Comparison of ENCODE assay signal across 29 mouse cellular contexts in the genomic region with DNA sequence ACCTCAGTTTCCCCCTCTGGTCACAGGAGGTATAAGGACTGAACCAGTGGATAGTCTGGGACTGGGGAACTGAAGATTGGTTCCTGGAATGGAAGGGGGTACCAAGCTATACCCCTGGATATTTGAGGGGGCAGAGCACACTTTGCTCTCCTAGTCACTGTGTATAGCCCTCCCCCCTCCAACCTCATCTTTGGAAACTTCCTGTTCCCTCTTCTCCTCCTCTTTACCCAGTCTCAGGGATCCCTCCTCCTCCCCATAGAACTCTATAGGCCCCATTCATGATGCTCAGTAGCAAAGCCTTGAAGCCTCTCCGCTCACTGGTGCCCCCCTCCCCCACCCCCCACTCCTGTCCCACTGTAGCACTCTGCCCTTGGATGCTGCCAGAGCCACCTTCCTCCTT. TPM values are rescaled to one million over a fixed set of nuclear protein-coding genes. Genes with fewer than 3 reads are reported as not detected.
A peak's percentile ranks its signal among the peaks of the same experiment; 100 is the strongest.
DNase-seq lines count a peak whose midpoint lies in the region; ATAC-seq and TF ChIP-seq lines count a peak whose summit lies in the region.
"Had no signal": no experiment of that assay in that cellular context is flagged by ENCODE, and none has a peak within 500 bp of the region (broad histone marks: within the 10 kb centered on the region; RNA-seq: fewer than 3 reads in every experiment).

No protein-coding gene starts in this region.

- H3K9ac ChIP-seq in hindbrain, embryonic 15.5 days, result no peak overlapping the region
- H3K9ac ChIP-seq in hindbrain, embryonic 13.5 days, result no peak overlapping the region
- no peak overlapping the region for H3K9ac ChIP-seq in stomach, embryonic 16.5 days (ENCODE audit: low read length)
- H3K9ac ChIP-seq in stomach, postnatal 0 days (ENCODE audit: low read length), result no peak overlapping the region
- H3K9ac ChIP-seq: embryonic facial prominence, embryonic 13.5 days; embryonic facial prominence, embryonic 15.5 days; forebrain, embryonic 12.5 days had no signal

- 25% methylated on average over 1 of the region's 1 CpGs for WGBS in hindbrain, embryonic 15.5 days
- 25% methylated on average over 1 of the region's 1 CpGs for WGBS in hindbrain, embryonic 13.5 days
- 30% methylated on average over 1 of the region's 1 CpGs for WGBS in stomach, embryonic 16.5 days
- 33% methylated on average over 1 of the region's 1 CpGs for WGBS in stomach, postnatal 0 days

- H3K36me3 ChIP-seq in hindbrain, embryonic 15.5 days, result no peaks in the 10 kb centered on the region
- H3K36me3 ChIP-seq in hindbrain, embryonic 13.5 days, result no peaks in the 10 kb centered on the region
- H3K36me3 ChIP-seq in stomach, embryonic 16.5 days (ENCODE audit: control insufficient read depth, insufficient read depth, low read length), result no peaks in the 10 kb centered on the region
- no peaks in the 10 kb centered on the region for H3K36me3 ChIP-seq in stomach, postnatal 0 days (ENCODE audit: control insufficient read depth, insufficient read depth, low read length)
- H3K36me3 ChIP-seq: embryonic facial prominence, embryonic 13.5 days; embryonic facial prominence, embryonic 15.5 days; forebrain, embryonic 10.5 days; forebrain, embryonic 12.5 days; G1E had no signal

- TF ChIP-seq EP300 in stomach, postnatal 0 days (optimal IDR thresholded peaks at IDR 0.05), result no peak

- no peaks in the 10 kb centered on the region for H3K4me1 ChIP-seq in hindbrain, embryonic 15.5 days (replicated peaks)
- no peaks in the 10 kb centered on the region for H3K4me1 ChIP-seq in hindbrain, embryonic 13.5 days (replicated peaks)
- H3K4me1 ChIP-seq in stomach, embryonic 16.5 days (ENCODE audit: control insufficient read depth, insufficient read depth, low read length), result no peaks in the 10 kb centered on the region
- no peaks in the 10 kb centered on the region for H3K4me1 ChIP-seq in stomach, postnatal 0 days (replicated peaks; ENCODE audit: control insufficient read depth, insufficient read depth)
- H3K4me1 ChIP-seq: embryonic facial prominence, embryonic 13.5 days; embryonic facial prominence, embryonic 15.5 days; forebrain, embryonic 12.5 days had no signal

- H3K27ac ChIP-seq in hindbrain, embryonic 15.5 days (replicated peaks), result no peak overlapping the region
- H3K27ac ChIP-seq in hindbrain, embryonic 13.5 days, result no peak overlapping the region
- H3K27ac ChIP-seq in stomach, embryonic 16.5 days (ENCODE audit: low read length), result no peak overlapping the region
- H3K27ac ChIP-seq in stomach, postnatal 0 days (replicated peaks), result no peak overlapping the region
- H3K27ac ChIP-seq: embryonic facial prominence, embryonic 13.5 days; embryonic facial prominence, embryonic 15.5 days; forebrain, embryonic 10.5 days; forebrain, embryonic 12.5 days had no signal

- H3K9me3 ChIP-seq in hindbrain, embryonic 15.5 days, result no peaks in the 10 kb centered on the region
- no peaks in the 10 kb centered on the region for H3K9me3 ChIP-seq in hindbrain, embryonic 13.5 days
- no peaks in the 10 kb centered on the region for H3K9me3 ChIP-seq in stomach, embryonic 16.5 days (replicated peaks; ENCODE audit: control insufficient read depth, low read length)
- H3K9me3 ChIP-seq in stomach, postnatal 0 days (ENCODE audit: control insufficient read depth, low read length), result no peaks in the 10 kb centered on the region
- H3K9me3 ChIP-seq: embryonic facial prominence, embryonic 13.5 days; embryonic facial prominence, embryonic 15.5 days; forebrain, embryonic 10.5 days; forebrain, embryonic 12.5 days; G1E had no signal

- ATAC-seq in hindbrain, embryonic 15.5 days (ENCODE audit: low FRiP score, low read depth), result 0 out of 2 replicates have a peak, but pooled peaks have one; percentile 5
- ATAC-seq in hindbrain, embryonic 13.5 days (ENCODE audit: low FRiP score), result no peak
- peak; percentile 5; the same call in 1 of the 2 replicates for ATAC-seq in stomach, embryonic 16.5 days (ENCODE audit: insufficient read depth, low FRiP score)
- ATAC-seq in stomach, postnatal 0 days (ENCODE audit: low FRiP score, low TSS enrichment), result no peak
- peak; percentile 52; the same call in 1 of the 2 replicates for ATAC-seq in megakaryocyte progenitor cell, adult 5-6 weeks (replicated peaks; ENCODE audit: poor library complexity)
- ATAC-seq: activated CD4-positive, CD25-positive, alpha-beta regulatory T cell, adult 4 months; CD4-positive, CD25-positive, alpha-beta regulatory T cell, adult 4 months; forebrain, embryonic 14.5 days; forebrain, embryonic 16.5 days; Patski had no signal

- no peak for DNase-seq in stomach, postnatal 0 days (ENCODE audit: low spot score)
- DNase-seq in frontal cortex, postnatal 36 days (ENCODE audit: low spot score in 2 of 2), result no peak
- DNase-seq: adrenal gland, adult 8-10 months; adrenal gland, postnatal 14 days; adrenal gland, postnatal 36 days; B cell, adult 2 months; cerebellum, adult 11-12 months; cerebellum, adult 2 months; cerebellum, adult 9-10 months; cerebellum, postnatal 10 days; cerebellum, postnatal 25 days; embryo, embryonic 11 days had no signal

- TF ChIP-seq CTCF in stomach, postnatal 0 days (IDR thresholded peaks at IDR 0.05; ENCODE audit: low read depth), result no peak

- H3K4me3 ChIP-seq in hindbrain, embryonic 15.5 days, result no peak overlapping the region
- no peak overlapping the region for H3K4me3 ChIP-seq in hindbrain, embryonic 13.5 days
- H3K4me3 ChIP-seq in stomach, embryonic 16.5 days (replicated peaks; ENCODE audit: low read length), result no peak overlapping the region
- H3K4me3 ChIP-seq in stomach, postnatal 0 days (ENCODE audit: low read depth, low read length), result no peak overlapping the region
- H3K4me3 ChIP-seq: embryonic facial prominence, embryonic 13.5 days; embryonic facial prominence, embryonic 15.5 days; erythroblast, embryonic 14.5 days; forebrain, embryonic 10.5 days; forebrain, embryonic 12.5 days had no signal

- H3K4me2 ChIP-seq in hindbrain, embryonic 15.5 days, result no peak overlapping the region
- H3K4me2 ChIP-seq in hindbrain, embryonic 13.5 days, result no peak overlapping the region
- no peak overlapping the region for H3K4me2 ChIP-seq in stomach, embryonic 16.5 days (ENCODE audit: low read depth, low read length)
- H3K4me2 ChIP-seq in stomach, postnatal 0 days (replicated peaks; ENCODE audit: low read depth), result no peak overlapping the region
- H3K4me2 ChIP-seq: embryonic facial prominence, embryonic 13.5 days; embryonic facial prominence, embryonic 15.5 days; forebrain, embryonic 12.5 days had no signal

- H3K27me3 ChIP-seq in hindbrain, embryonic 15.5 days, result no peaks in the 10 kb centered on the region
- H3K27me3 ChIP-seq in hindbrain, embryonic 13.5 days, result 0 out of 2 replicates have a peak, but pooled peaks cover 9% of the 10 kb centered on the region
- H3K27me3 ChIP-seq in stomach, embryonic 16.5 days (ENCODE audit: control insufficient read depth, insufficient read depth, low read length), result no peaks in the 10 kb centered on the region
- no peaks in the 10 kb centered on the region for H3K27me3 ChIP-seq in stomach, postnatal 0 days (ENCODE audit: control insufficient read depth, insufficient read depth, low read length)
- H3K27me3 ChIP-seq: embryonic facial prominence, embryonic 15.5 days had no signal

RNA-seq across cellular contexts. Expression of gene 1520401A03Rik, which starts 3.1 kb away (rescaled TPM):
- polyA plus RNA-seq in hindbrain, embryonic 15.5 days (2015; fragmentation: Nextera tagmentation; extraction: Ambion mirVana), result 0.13 and 0.41 TPM in 2 replicates
- 0.06 and 0.27 TPM in 2 replicates for polyA plus RNA-seq in hindbrain, embryonic 13.5 days (2015; fragmentation: Nextera tagmentation; extraction: Ambion mirVana)
- polyA plus RNA-seq in stomach, embryonic 16.5 days (2015; fragmentation: Nextera tagmentation; extraction: Ambion mirVana), result 0.23 TPM in 1 of 2 replicates, not detected in the other
- polyA plus RNA-seq in stomach, postnatal 0 days (2015; fragmentation: Nextera tagmentation; extraction: Ambion mirVana), result 0.04 and 0.16 TPM in 2 replicates
- total RNA-seq in megakaryocyte progenitor cell, adult 5-6 weeks (2015), result not detected in 2 replicates
- total RNA-seq in megakaryocyte progenitor cell, adult 5-6 weeks (2017), result not detected in 2 replicates
- polyA plus RNA-seq: activated CD4-positive, CD25-positive, alpha-beta regulatory T cell, adult 4 months; forebrain, embryonic 12.5 days; forebrain, embryonic 14.5 days; forebrain, embryonic 16.5 days; Patski had no signal

RNA-seq across cellular contexts. Expression of gene Pkmyt1, which starts 6.7 kb away (rescaled TPM):
- polyA plus RNA-seq in hindbrain, embryonic 15.5 days (2015; fragmentation: Nextera tagmentation; extraction: Ambion mirVana), result 19.8 and 21.8 TPM in 2 replicates
- polyA plus RNA-seq in hindbrain, embryonic 13.5 days (2015; fragmentation: Nextera tagmentation; extraction: Ambion mirVana), result 18.0 and 18.8 TPM in 2 replicates
- polyA plus RNA-seq in stomach, embryonic 16.5 days (2015; fragmentation: Nextera tagmentation; extraction: Ambion mirVana), result 40.9 and 43.3 TPM in 2 replicates
- 17.1 and 17.6 TPM in 2 replicates for polyA plus RNA-seq in stomach, postnatal 0 days (2015; fragmentation: Nextera tagmentation; extraction: Ambion mirVana)
- total RNA-seq in megakaryocyte progenitor cell, adult 5-6 weeks (2015), result 34.5 and 36.9 TPM in 2 replicates
- total RNA-seq in megakaryocyte progenitor cell, adult 5-6 weeks (2017), result 17.3 and 20.5 TPM in 2 replicates

RNA-seq across cellular contexts. Expression of gene Paqr4, which starts 21.2 kb away (rescaled TPM):
- polyA plus RNA-seq in hindbrain, embryonic 15.5 days (2015; fragmentation: Nextera tagmentation; extraction: Ambion mirVana), result 67.0 and 75.2 TPM in 2 replicates
- 54.3 and 58.2 TPM in 2 replicates for polyA plus RNA-seq in hindbrain, embryonic 13.5 days (2015; fragmentation: Nextera tagmentation; extraction: Ambion mirVana)
- 25.4 and 28.4 TPM in 2 replicates for polyA plus RNA-seq in stomach, embryonic 16.5 days (2015; fragmentation: Nextera tagmentation; extraction: Ambion mirVana)
- 26.3 and 28.0 TPM in 2 replicates for polyA plus RNA-seq in stomach, postnatal 0 days (2015; fragmentation: Nextera tagmentation; extraction: Ambion mirVana)
- total RNA-seq in megakaryocyte progenitor cell, adult 5-6 weeks (2015), result 1.3 and 1.6 TPM in 2 replicates
- 1.9 and 2.4 TPM in 2 replicates for total RNA-seq in megakaryocyte progenitor cell, adult 5-6 weeks (2017)

RNA-seq across cellular contexts. Expression of gene Kremen2, which starts 26.2 kb away (rescaled TPM):
- 1.5 TPM in 2 replicates for polyA plus RNA-seq in hindbrain, embryonic 15.5 days (2015; fragmentation: Nextera tagmentation; extraction: Ambion mirVana)
- 0.55 and 0.83 TPM in 2 replicates for polyA plus RNA-seq in hindbrain, embryonic 13.5 days (2015; fragmentation: Nextera tagmentation; extraction: Ambion mirVana)
- 0.45 and 0.67 TPM in 2 replicates for polyA plus RNA-seq in stomach, embryonic 16.5 days (2015; fragmentation: Nextera tagmentation; extraction: Ambion mirVana)
- polyA plus RNA-seq in stomach, postnatal 0 days (2015; fragmentation: Nextera tagmentation; extraction: Ambion mirVana), result 2.7 and 3.0 TPM in 2 replicates
- total RNA-seq in megakaryocyte progenitor cell, adult 5-6 weeks (2015), result 0.05 TPM in 1 of 2 replicates, not detected in the other
- not detected in 2 replicates for total RNA-seq in megakaryocyte progenitor cell, adult 5-6 weeks (2017)
- total RNA-seq: adrenal gland, postnatal 14 days; adrenal gland, postnatal 36 days had no signal
- polyA plus RNA-seq: erythroblast, embryonic 14.5 days; Patski had no signal

RNA-seq across cellular contexts. Expression of gene Cldn9, which starts 35.6 kb away (rescaled TPM):
- polyA plus RNA-seq in hindbrain, embryonic 15.5 days (2015; fragmentation: Nextera tagmentation; extraction: Ambion mirVana), result 1.2 and 1.8 TPM in 2 replicates
- 1.4 and 2.5 TPM in 2 replicates for polyA plus RNA-seq in hindbrain, embryonic 13.5 days (2015; fragmentation: Nextera tagmentation; extraction: Ambion mirVana)
- polyA plus RNA-seq in stomach, embryonic 16.5 days (2015; fragmentation: Nextera tagmentation; extraction: Ambion mirVana), result 1.3 and 2.2 TPM in 2 replicates
- polyA plus RNA-seq in stomach, postnatal 0 days (2015; fragmentation: Nextera tagmentation; extraction: Ambion mirVana), result 0.79 and 0.92 TPM in 2 replicates
- total RNA-seq in megakaryocyte progenitor cell, adult 5-6 weeks (2015), result not detected in 2 replicates
- not detected in 2 replicates for total RNA-seq in megakaryocyte progenitor cell, adult 5-6 weeks (2017)
- total RNA-seq: adrenal gland, adult 18-20 months; adrenal gland, postnatal 14 days; adrenal gland, postnatal 36 days; CH12.LX; G1E had no signal
- polyA plus RNA-seq: activated CD4-positive, CD25-positive, alpha-beta regulatory T cell, adult 4 months; CD4-positive, CD25-positive, alpha-beta regulatory T cell, adult 4 months; erythroblast, embryonic 14.5 days; G1E had no signal

Comparison
In these comparisons a context has a peak if more than half of its experiments do, and no peak if none do; other contexts are left out.
1. ATAC-seq: peak in hindbrain, embryonic 15.5 days (single experiment), stomach, embryonic 16.5 days (single experiment) and megakaryocyte progenitor cell, adult 5-6 weeks (single experiment); none in hindbrain, embryonic 13.5 days (single experiment) and stomach, postnatal 0 days (single experiment).